Mouse (Mus musculus) CH12.LX (cell line): ENCODE measurements around the gene Bach2. TPM values are rescaled to one million over a fixed set of nuclear protein-coding genes. Genes with fewer than 3 reads are reported as not detected.

Experiments used
- DNase-seq: peaks from one replicate; pipeline ENCODE4 v3.0.0-alpha.2; 2013; ENCODE audit errors: extremely low read depth
- H3K27ac ChIP-seq: 2 replicates; pipeline ENCODE4 v1.5.1; 2012; ENCODE audit warnings: low read depth, mild to moderate bottlenecking, control low read depth, moderate library complexity; ENCODE audit not compliant: insufficient read depth
- H3K27me3 ChIP-seq: replicated peaks from 2 replicates; pipeline ENCODE3; 2012; ENCODE audit warnings: inconsistent platforms
- H3K36me3 ChIP-seq, 2 experiments: replicated peaks in 1 of 2; 2 replicates each; pipeline versions ENCODE3 to v1.6.1; 2012; ENCODE audit warnings: inconsistent platforms in 1 of 2, low read length in 1 of 2, mild to moderate bottlenecking in 1 of 2, mixed read lengths in 1 of 2, moderate library complexity in 1 of 2; ENCODE audit not compliant: control insufficient read depth in 1 of 2, insufficient read depth in 1 of 2
- H3K4me1 ChIP-seq, 2 experiments: 2 replicates each; pipeline ENCODE4 v1.6.1; 2012; ENCODE audit warnings: inconsistent platforms in 1 of 2, moderate library complexity in 1 of 2; ENCODE audit not compliant: insufficient read depth in 2 of 2, control insufficient read depth in 1 of 2
- H3K4me2 ChIP-seq: 2 replicates; pipeline ENCODE4 v1.6.1; 2012; ENCODE audit warnings: low read depth, mild to moderate bottlenecking, control low read depth; ENCODE audit not compliant: poor library complexity, insufficient read depth, severe bottlenecking
- H3K4me3 ChIP-seq, 3 experiments: fragments of 150-350 bp in 1 of 3; sonication (generic) in 1 of 3; replicated peaks in 1 of 3; 2 replicates each; pipeline versions ENCODE3 to v1.5.1; 2011 to 2012; ENCODE audit warnings: low read depth in 2 of 3, low read length in 2 of 3, mild to moderate bottlenecking in 2 of 3, moderate library complexity in 2 of 3, control low read depth in 1 of 3, improper control_type of control experiment in 1 of 3, inconsistent platforms in 1 of 3, mixed read lengths in 1 of 3; ENCODE audit not compliant: poor library complexity in 1 of 3
- H3K79me2 ChIP-seq: replicated peaks from 2 replicates; pipeline ENCODE4 v1.6.1; 2012; ENCODE audit warnings: mild to moderate bottlenecking, moderate library complexity; ENCODE audit not compliant: control insufficient read depth, poor library complexity, insufficient read depth, severe bottlenecking; ENCODE audit errors: extremely low read depth
- H3K9ac ChIP-seq: 2 replicates; pipeline ENCODE4 v1.6.1; 2012; ENCODE audit warnings: low read depth, mild to moderate bottlenecking, control low read depth, moderate library complexity; ENCODE audit not compliant: insufficient read depth
- H3K9me3 ChIP-seq: replicated peaks from 2 replicates; pipeline ENCODE3; 2012; ENCODE audit warnings: low read length, inconsistent platforms, mixed read lengths
- CHD1 ChIP-seq: IDR thresholded peaks from 2 replicates; pipeline ENCODE4 v1.6.1; 2012; ENCODE audit warnings: low read depth, low read length, improper control_type of control experiment, inconsistent platforms
- E2F4 ChIP-seq: IDR thresholded peaks from 2 replicates; pipeline ENCODE4 v1.6.1; 2011; ENCODE audit warnings: low read depth, low read length, improper control_type of control experiment; ENCODE audit not compliant: insufficient replicate concordance
- ELF1 ChIP-seq: IDR thresholded peaks from 2 replicates; pipeline ENCODE4 v1.6.1; 2014; ENCODE audit warnings: low read depth, mild to moderate bottlenecking, inconsistent platforms, low read length, improper control_type of control experiment
- EP300 ChIP-seq: IDR thresholded peaks from 2 replicates; pipeline ENCODE4 v1.6.1; 2011; ENCODE audit warnings: low read length, improper control_type of control experiment
- ETS1 ChIP-seq: conservative IDR thresholded peaks from 2 replicates; pipeline ENCODE4 v1.6.1; 2012; ENCODE audit warnings: low read depth, mild to moderate bottlenecking, inconsistent platforms, low read length, improper control_type of control experiment, moderate library complexity
- GABPA ChIP-seq: IDR thresholded peaks from 2 replicates; pipeline ENCODE4 v1.6.1; 2012; ENCODE audit warnings: low read depth, low read length, improper control_type of control experiment, inconsistent platforms; ENCODE audit not compliant: insufficient replicate concordance
- IRF4 ChIP-seq: IDR thresholded peaks from 2 replicates; pipeline ENCODE4 v1.6.1; 2014; ENCODE audit warnings: low read depth, mild to moderate bottlenecking, inconsistent platforms, low read length, improper control_type of control experiment
- KAT2A ChIP-seq: IDR thresholded peaks from 2 replicates; pipeline ENCODE4 v1.6.1; 2012; ENCODE audit warnings: low read length, improper control_type of control experiment, inconsistent platforms; ENCODE audit not compliant: insufficient replicate concordance
- MAFK ChIP-seq: IDR thresholded peaks from 2 replicates; pipeline ENCODE4 v1.6.1; 2011; ENCODE audit warnings: low read length, improper control_type of control experiment; ENCODE audit not compliant: insufficient replicate concordance
- MAZ ChIP-seq: IDR thresholded peaks from 2 replicates; pipeline ENCODE4 v1.6.1; 2012; ENCODE audit warnings: low read depth, mild to moderate bottlenecking, inconsistent platforms, low read length, improper control_type of control experiment, moderate library complexity
- MYC ChIP-seq: IDR thresholded peaks from 2 replicates; pipeline ENCODE4 v1.6.1; 2011; ENCODE audit warnings: low read depth, mild to moderate bottlenecking, improper control_type of control experiment, low read length
- NRF1 ChIP-seq: IDR thresholded peaks from 2 replicates; pipeline ENCODE4 v1.6.1; 2014; ENCODE audit warnings: low read depth, mild to moderate bottlenecking, inconsistent platforms, low read length, improper control_type of control experiment, moderate library complexity
- PAX5 ChIP-seq: IDR thresholded peaks from 2 replicates; pipeline ENCODE4 v1.6.1; 2012; ENCODE audit warnings: low read length, inconsistent platforms, mixed read lengths
- RAD21 ChIP-seq: IDR thresholded peaks from 2 replicates; pipeline ENCODE4 v1.6.1; 2011; ENCODE audit warnings: low read depth, mild to moderate bottlenecking, low read length, improper control_type of control experiment, moderate library complexity
- SIN3A ChIP-seq: IDR thresholded peaks from 2 replicates; pipeline ENCODE4 v1.6.1; 2012; ENCODE audit warnings: low read length, improper control_type of control experiment, inconsistent platforms
- TBP ChIP-seq: conservative IDR thresholded peaks from 2 replicates; pipeline ENCODE4 v1.6.1; 2011; ENCODE audit warnings: low read depth, low read length, improper control_type of control experiment
- UBTF ChIP-seq: IDR thresholded peaks from 2 replicates; pipeline ENCODE4 v1.6.1; 2012; ENCODE audit warnings: low read depth, mild to moderate bottlenecking, inconsistent platforms, low read length, improper control_type of control experiment, moderate library complexity
- USF2 ChIP-seq: conservative IDR thresholded peaks from 2 replicates; pipeline ENCODE4 v1.6.1; 2011; ENCODE audit warnings: low read depth, low read length, improper control_type of control experiment
- ZC3H11A ChIP-seq: IDR thresholded peaks from 2 replicates; pipeline ENCODE4 v1.6.1; 2012; ENCODE audit warnings: low read depth, mild to moderate bottlenecking, inconsistent platforms, low read length, improper control_type of control experiment
- ZNF384 ChIP-seq: IDR thresholded peaks from 2 replicates; pipeline ENCODE4 v1.6.1; 2012; ENCODE audit warnings: low read depth, low read length, improper control_type of control experiment, inconsistent platforms
- dilution Hi-C: fragments of 300-500 bp; cut with MboI; formaldehyde crosslinking; loops from 2 replicates; pipeline ENCODE4 v1.14.3; 2020; ENCODE audit warnings: low sequenced_read_pairs; ENCODE audit not compliant: extremely low pct_unique_long_range_greater_than_20kb, extremely low pct_ligation_motif_present
- in situ Hi-C: fragments of 300-500 bp; cut with MboI; formaldehyde crosslinking; loops from 3 replicates; pipeline ENCODE4 v1.14.3; 2019; ENCODE audit warnings: low sequenced_read_pairs, low pct_ligation_motif_present, low pct_unique_long_range_greater_than_20kb, mixed read lengths
- polyA plus RNA-seq: library from polyadenylated mRNA; unstranded; fragments of >175 nt; gene quantifications from 2 replicates; pipeline ENCODE4 v1.2.1, GENCODE M21; 2012; ENCODE audit warnings: low read depth; ENCODE audit not compliant: insufficient read length
- total RNA-seq, 2 experiments: library from RNA; depleted of rRNA; stranded (reverse); fragments of 300-350 nt in 1 of 2; fragments of >200 nt in 1 of 2; gene quantifications; 2 replicates each; pipeline ENCODE4 v1.2.3; 2012 to 2014

Bach2 gene
- total and polyA plus RNA-seq, 3 experiments: 0.11 TPM; not detected in 2

DNA sequence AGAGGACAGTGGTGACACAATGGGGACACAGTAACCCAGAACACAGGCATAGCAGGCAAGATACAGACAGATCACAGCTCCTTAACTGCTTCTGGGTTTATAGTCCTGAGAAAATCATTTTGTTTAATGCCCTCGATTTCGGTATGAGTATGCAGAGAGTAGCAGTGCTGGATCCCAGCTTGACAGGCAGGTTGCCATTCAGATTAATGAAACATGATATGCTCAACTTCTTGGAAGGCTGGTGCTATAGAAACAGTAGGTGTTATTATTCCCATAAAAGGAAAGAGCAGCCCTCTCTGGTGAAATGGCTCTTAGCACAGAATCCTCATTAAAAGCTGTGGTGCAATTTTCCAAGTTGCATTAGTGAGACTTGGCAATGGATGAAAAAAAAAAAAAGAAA is 270.0 kb downstream of the Bach2 start:
- Histone ChIP-seq H3K4me2 (no peak overlapping the region), H3K27me3 (no peaks in the 10 kb centered on the region), H3K4me3 (no peak overlapping the region), H3K36me3 (no peaks in the 10 kb centered on the region), H3K9me3 (no peaks in the 10 kb centered on the region), H3K4me1 (peaks cover 0 to 4% of the 10 kb centered on the region in 2 experiments; a peak in 2 of 4 replicates), H3K9ac (no peak overlapping the region), H3K79me2 (no peaks in the 10 kb centered on the region), H3K27ac (no peak overlapping the region)
- dilution Hi-C loops: no loop called here
- in situ Hi-C loops: no loop called here
- DNase-seq: no peak
- TF ChIP-seq ELF1 (no peak), USF2 (no peak), ZNF384 (no peak), MAFK (no peak), TBP (no peak), CHD1 (no peak), GABPA (no peak), PAX5 (no peak), KAT2A (no peak), SIN3A (no peak), NRF1 (no peak)

DNA sequence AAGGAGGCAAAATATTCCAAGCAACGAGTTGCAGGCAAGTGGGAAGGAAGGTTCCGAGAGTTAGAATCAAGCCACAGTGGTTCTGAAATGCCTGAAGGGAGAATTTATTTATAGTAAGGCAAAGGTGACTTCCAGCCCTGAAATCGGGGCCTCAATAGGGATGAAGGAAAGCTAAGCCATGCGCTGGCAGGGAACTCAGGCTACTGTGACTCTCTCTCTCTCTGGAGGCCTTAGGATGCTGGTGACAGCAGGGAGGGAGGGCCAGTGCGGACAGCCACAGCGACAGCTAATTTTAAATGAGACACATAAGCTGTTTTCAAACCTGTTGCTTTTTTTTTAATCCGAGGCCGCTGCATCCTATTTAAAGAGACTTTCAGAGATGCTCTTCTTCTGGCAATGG is 270.4 kb downstream of the Bach2 start:
- TF ChIP-seq MAZ: no peak
- no peak for TF ChIP-seq ZC3H11A
- no peak for TF ChIP-seq ETS1
- TF ChIP-seq UBTF: no peak
- no peak for TF ChIP-seq MYC
- TF ChIP-seq EP300: no peak
- TF ChIP-seq RAD21: no peak
- no peak for TF ChIP-seq IRF4
- no peak for TF ChIP-seq KAT2A
- TF ChIP-seq E2F4: no peak
- Histone ChIP-seq H3K9ac (no peak overlapping the region), H3K4me2 (no peak overlapping the region), H3K4me3 (no peak overlapping the region), H3K36me3 (no peaks in the 10 kb centered on the region), H3K27ac (no peak overlapping the region), H3K4me1 (peaks cover 0 to 4% of the 10 kb centered on the region in 2 experiments; a peak in 2 of 4 replicates), H3K9me3 (no peaks in the 10 kb centered on the region), H3K27me3 (no peaks in the 10 kb centered on the region), H3K79me2 (no peaks in the 10 kb centered on the region)
- in situ Hi-C loops: no loop called here
- no peak for DNase-seq
- dilution Hi-C loops: no loop called here
